Mouse (Mus musculus): ENCODE results near the gene Dusp22.

Gene Dusp22

DNA sequence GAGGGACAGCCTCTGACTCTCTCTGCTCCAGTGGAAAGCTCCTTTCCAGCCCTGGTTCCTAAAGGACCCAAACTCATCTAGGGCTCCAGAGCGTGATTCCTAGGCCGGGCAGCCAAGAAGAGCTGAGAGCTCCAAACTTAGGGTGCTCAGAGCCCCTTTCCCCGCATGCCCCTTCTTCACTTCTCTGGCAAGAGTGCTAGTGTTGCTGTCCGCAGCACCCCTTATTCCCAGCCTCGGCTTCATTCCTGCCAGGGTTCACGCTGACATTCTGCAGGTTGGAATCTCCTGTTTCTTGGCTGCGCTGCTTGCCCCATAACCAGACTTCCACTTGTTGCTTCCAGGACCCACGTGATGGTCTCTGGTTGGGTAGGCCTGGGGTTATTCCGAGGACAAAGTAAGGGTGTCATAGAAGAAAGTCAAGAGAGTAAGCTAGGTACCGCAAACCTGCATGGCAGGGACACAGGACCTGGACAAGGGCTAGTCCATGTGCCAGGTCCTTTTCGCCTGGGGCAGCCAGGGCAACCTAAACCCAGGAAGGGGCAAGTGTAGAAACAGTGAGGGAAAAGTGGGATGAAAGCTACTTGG lies 89.8 kb downstream of the Dusp22 start:
- DNase-seq (ENCODE audit: low read depth, low spot score), result no peak

DNA sequence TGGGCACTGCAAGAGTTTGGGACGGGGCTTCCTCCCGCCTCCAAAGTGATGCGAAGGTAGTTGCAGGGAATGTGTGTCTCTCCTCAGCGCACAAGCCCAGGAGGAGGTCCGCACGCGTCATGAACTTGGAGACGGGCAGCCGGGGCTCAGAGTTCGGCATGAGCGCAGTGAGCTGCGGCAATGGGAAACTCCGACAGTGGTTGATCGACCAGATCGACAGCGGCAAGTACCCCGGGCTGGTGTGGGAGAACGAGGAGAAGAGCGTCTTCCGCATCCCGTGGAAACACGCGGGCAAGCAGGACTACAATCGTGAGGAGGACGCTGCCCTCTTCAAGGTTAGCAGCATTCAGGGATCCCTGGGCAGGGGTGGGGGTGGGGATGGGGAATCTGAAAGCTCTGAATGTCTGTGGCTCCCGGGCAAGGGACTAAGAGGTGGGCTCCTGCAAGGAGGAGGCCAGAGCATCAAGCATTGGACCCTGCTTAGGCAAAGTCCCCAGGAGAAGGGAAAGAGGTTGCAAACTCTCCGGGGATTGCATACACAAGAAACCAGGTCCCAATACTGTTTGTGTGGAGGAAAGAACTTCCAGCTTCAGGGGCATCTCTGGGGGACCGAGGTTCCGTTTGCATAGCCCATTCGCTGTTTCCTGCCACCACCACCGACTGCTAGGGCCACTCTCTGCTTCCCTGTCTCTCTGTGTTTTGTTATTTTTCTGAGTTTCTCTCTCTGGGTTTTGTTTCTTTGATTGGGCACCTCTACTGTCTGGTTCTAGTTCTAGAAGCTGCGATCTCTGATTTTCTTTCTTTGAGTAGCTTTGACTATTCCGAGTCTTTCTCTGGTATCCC lies 90.9 kb downstream of the Dusp22 start:
- DNase-seq (ENCODE audit: low read depth, low spot score), result peak; percentile 8

- DNase-seq (ENCODE audit: low read depth, low spot score), result no peak
Measured at GRCm38 (mm10) chr13:30751304-30751580, 91.4 kb downstream of the Dusp22 start.

GRCm38 (mm10) chr13:30752581-30753187 lies 92.9 kb downstream of the Dusp22 start:
- DNase-seq (ENCODE audit: low read depth, low spot score), result no peak

GRCm38 (mm10) chr13:30753441-30753840 lies 93.6 kb downstream of the Dusp22 start:
- no peak for DNase-seq (ENCODE audit: low read depth, low spot score)

DNA sequence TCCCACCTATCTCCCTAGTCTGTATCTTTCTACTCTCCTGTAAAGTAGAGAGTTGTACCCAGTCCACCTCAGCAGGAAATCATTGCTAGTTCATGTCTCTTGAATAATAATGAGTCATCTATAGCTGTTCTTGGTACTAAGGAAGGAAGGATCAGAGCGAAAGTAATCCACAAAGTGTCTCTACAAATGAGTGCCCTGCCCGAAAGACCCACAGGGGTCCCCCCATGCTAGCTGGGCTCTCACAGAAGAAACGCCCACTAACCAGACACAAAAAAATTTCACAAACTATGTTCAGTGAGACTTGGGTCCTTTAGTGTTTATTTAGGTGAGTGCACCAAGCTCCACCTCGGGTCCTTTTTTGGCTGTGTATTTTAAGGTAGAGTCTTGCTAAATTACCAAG lies 94.3 kb downstream of the Dusp22 start:
- no peak for DNase-seq (ENCODE audit: low read depth, low spot score)

DNA sequence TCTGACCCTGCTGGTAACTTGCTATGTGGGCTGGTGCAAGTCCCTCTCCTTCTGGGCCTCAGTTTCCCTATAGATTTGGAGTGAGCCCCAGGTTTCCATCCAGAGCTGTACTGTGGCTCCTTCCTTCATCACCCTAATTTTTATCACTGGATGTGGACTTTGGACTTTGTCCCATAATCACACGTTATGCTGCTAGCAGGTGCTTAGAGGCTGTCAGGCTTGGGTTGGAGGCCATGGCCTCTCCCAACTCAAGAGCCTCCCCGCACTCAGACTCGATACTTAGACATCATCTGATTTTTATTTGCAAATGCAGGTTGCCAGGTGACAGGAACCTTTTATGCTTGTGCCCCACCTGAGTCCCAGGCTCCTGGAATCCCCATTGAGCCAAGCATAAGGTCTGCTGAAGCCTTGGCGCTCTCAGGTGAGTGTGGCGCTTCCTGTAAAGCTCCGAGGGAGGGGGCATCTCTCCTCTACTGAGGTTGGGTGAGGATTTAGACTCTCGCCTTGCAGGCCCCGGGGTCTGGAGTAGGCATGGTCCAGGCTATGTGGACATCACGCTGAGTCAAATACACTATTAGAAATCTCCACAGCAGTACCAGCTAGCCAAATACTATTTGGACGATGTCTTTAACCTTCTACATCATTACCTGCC lies 95.2 kb downstream of the Dusp22 start:
- no peak for DNase-seq (ENCODE audit: low read depth, low spot score)

DNA sequence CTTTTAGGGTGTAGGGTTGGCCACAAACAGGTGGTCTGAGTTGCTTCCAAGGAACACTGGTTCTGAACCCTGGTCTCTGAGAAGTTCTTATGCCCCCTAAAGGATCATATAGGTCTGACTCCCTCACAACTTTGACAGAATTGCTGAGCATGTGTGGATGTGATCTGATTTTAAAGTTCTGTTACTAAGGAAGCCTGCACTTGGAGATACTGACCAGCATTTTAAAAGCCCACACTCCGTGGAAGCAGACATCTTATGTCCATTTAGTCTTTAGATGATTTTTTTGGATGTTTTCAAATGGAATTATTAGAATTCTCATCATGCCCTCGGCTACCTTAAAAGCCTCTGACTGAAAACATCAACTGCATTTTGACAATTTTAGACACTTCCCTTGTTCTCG lies 95.8 kb downstream of the Dusp22 start:
- no peak for DNase-seq (ENCODE audit: low read depth, low spot score)

DNA sequence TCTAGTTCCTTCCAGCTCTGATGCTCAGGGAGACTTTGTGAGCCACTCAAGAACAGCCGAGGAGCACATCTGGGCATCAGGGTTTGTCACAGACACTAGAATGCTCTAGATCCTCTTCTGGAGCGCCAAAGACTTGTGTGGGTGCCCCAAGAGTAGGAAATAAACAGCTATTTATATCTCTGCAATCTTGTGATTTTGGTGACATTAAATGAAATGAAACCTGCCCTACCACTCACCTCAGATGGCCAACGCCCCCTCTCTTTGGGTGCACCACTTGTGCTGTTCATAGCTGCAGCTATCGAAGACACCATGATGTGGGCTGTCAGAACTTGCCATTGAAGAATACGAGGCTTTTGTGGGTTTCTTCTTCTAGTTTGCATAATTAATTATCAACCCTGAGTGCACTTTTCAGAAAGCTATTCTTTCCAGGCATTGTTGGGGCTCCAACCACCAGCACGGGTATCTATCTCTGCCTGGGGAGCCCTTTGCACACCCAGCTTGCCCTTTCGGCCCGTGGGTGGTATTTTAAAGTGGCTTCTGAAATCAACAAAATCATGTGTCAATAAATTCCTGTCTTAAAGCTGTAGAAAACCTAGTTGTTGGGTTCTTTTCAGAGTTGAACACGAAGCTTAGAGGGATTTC lies 96.3 kb downstream of the Dusp22 start:
- no peak for DNase-seq (ENCODE audit: low read depth, low spot score)

DNA sequence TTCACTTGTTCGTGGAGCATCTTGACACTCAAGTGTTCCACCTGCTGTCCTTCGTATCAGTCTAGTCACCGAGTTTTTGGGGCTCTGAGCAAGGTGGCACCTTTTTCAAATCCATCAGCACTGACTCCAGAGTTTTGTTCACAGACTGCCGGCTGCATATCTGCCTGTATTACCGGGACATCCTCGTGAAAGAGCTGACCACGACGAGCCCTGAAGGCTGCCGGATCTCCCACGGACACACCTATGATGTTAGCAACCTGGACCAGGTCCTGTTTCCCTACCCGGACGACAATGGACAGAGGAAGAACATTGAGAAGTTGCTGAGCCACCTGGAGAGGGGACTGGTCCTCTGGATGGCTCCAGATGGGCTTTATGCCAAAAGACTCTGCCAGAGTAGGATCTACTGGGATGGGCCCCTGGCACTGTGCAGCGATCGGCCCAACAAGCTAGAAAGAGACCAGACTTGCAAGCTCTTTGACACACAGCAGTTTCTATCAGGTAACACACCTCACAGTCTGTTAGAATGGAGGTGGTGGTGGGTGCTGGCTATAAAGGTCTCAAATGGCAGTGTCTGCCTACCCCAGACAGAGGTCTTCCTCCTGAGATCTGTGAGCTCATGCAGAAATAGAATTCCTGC lies 97.6 kb downstream of the Dusp22 start:
- no peak for DNase-seq (ENCODE audit: low read depth, low spot score)

- DNase-seq (ENCODE audit: low read depth, low spot score), result no peak
Measured at GRCm38 (mm10) chr13:30758789-30759381, 99.1 kb downstream of the Dusp22 start.

- no peak for DNase-seq (ENCODE audit: low read depth, low spot score)
Measured at GRCm38 (mm10) chr13:30760374-30761090, 100.7 kb downstream of the Dusp22 start.

All from brain, adult 2 months (tissue).